Mouse (Mus musculus) cortical plate, adult 2 months (tissue): ENCODE results near the gene Gm10203.

Source experiments
- CTCF ChIP-seq: fragments of 200-500 bp; IDR thresholded peaks from 2 replicates; pipeline ENCODE4 v1.5.1; 2011; ENCODE audit warnings: mild to moderate bottlenecking, control low read depth, low read length; ENCODE audit not compliant: insufficient read depth; ENCODE audit errors: extremely low read depth
- POLR2A ChIP-seq: fragments of 200-500 bp; IDR thresholded peaks from 2 replicates; pipeline ENCODE4 v1.6.1; 2011; ENCODE audit warnings: mild to moderate bottlenecking, low read length, control low read depth; ENCODE audit not compliant: insufficient read depth; ENCODE audit errors: extremely low read depth

GRCm38 (mm10) chr6:149103451-149103850 lies 26.5 kb upstream of the Gm10203 start:
- TF ChIP-seq POLR2A, result no peak
- no peak for TF ChIP-seq CTCF
